Mouse (Mus musculus) testis, adult 2 months (tissue): ENCODE measurements around the gene Usb1.

Experiments used
- CTCF ChIP-seq: fragments of 200-500 bp; IDR thresholded peaks from 2 replicates; pipeline ENCODE4 v1.5.1; 2012; ENCODE audit warnings: low read depth, mild to moderate bottlenecking, inconsistent platforms, low read length, moderate library complexity; ENCODE audit not compliant: control insufficient read depth, insufficient read depth, insufficient replicate concordance
- POLR2A ChIP-seq: fragments of 200-500 bp; IDR thresholded peaks from 2 replicates; pipeline ENCODE4 v1.6.1; 2012; ENCODE audit warnings: low read depth, mild to moderate bottlenecking, inconsistent platforms, low read length, moderate library complexity; ENCODE audit not compliant: control insufficient read depth

GRCm38 (mm10) chr8:95390312-95390711 lies 58.2 kb downstream of the Usb1 start:
- no peak for TF ChIP-seq CTCF
- TF ChIP-seq POLR2A: no peak
